Mouse (Mus musculus): ENCODE measurements at regions not wholly inside any gene's neighbourhood (a gene's known extent, or its start where the extent isn't known, plus 50 kb on each side); places are given as distances from the start of the nearest gene placed in this dataset.

DNA sequence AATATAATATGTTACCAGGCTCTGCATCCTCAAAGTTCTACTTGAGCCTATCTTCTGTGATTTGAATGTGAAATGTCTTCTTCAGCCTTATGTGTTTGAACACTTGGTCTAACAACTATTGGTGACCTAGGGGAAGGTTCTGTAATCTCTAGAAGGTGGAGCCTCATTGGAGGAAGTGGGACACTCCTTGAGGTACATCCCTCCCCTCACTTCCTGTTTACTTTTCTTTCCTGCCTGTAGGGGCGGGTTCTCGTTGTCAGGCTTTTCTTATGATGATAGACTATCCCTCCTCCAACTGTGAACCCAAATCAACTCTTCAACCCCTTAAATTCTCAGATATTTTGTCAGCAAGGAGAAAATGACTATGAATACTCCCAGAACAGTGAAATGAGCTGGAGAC is 448.8 kb upstream of the Nrp1 start:
- TF ChIP-seq CEBPB (IDR thresholded peaks at IDR 0.05; ENCODE audit: insufficient read depth, poor library complexity, severe bottlenecking) (no peak), POLR2A (IDR thresholded peaks at IDR 0.05; ENCODE audit: insufficient read length, low read depth) (no peak), TCF12 (IDR thresholded peaks at IDR 0.05; ENCODE audit: insufficient read depth, poor library complexity, severe bottlenecking) (no peak), E2F4 (IDR thresholded peaks at IDR 0.05; ENCODE audit: insufficient read depth) (no peak), MYOD1 (IDR thresholded peaks at IDR 0.05; ENCODE audit: control insufficient read depth in 1 of 3, insufficient read length in 2 of 3, low read depth in 2 of 3) (no peak), USF1 (IDR thresholded peaks at IDR 0.05; ENCODE audit: low read depth) (no peak), POLR2AphosphoS2 (IDR thresholded peaks at IDR 0.05; ENCODE audit: insufficient read length, low read depth) (no peak), SRF (IDR thresholded peaks at IDR 0.05; ENCODE audit: control insufficient read depth, insufficient read length, low read depth) (no peak), MAX (IDR thresholded peaks at IDR 0.05; ENCODE audit: low read depth) (no peak), MYOG (IDR thresholded peaks at IDR 0.05; ENCODE audit: control insufficient read depth in 1 of 3, insufficient read depth in 1 of 3, insufficient read length in 2 of 3, low read depth in 2 of 3) (no peak), TCF3 (IDR thresholded peaks at IDR 0.05; ENCODE audit: insufficient read length, low read depth) (no peak)

Measured in myocyte (in vitro differentiated cells).